Mouse (Mus musculus): ENCODE data around the gene Trim8.

DNA sequence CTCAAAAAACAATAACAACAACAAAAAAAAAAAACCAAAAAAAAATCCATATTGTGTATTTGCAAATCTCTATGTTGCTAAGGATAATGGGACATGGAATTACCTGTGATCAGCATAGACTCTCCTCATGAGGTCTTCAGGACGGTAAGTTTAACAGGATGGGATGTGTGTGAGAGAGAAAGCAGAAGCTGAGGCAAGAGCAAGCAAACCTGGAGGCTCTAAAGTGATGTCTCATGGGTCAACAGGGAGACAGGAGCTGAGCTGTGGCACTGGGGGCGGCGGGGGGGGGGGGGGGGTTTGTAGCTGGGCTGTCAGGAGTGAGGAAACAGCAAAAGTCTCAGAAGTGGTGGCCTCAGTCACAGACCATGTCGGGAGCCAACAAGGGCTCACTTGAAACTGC is 51.0 kb downstream of the Trim8 start:
- TF ChIP-seq EP300 (IDR thresholded peaks at IDR 0.05; ENCODE audit: low read depth), result no peak
- no peak for TF ChIP-seq CTCF (IDR thresholded peaks at IDR 0.05; ENCODE audit: low read depth)

All from liver, postnatal 0 days (tissue).